Mouse (Mus musculus) 416B (cell line): ENCODE data around the gene 2010111I01Rik.

Experiments
- DNase-seq: peaks from one replicate; pipeline ENCODE4 v3.0.0; 2011; ENCODE audit warnings: low read depth

2010111I01Rik gene

DNA sequence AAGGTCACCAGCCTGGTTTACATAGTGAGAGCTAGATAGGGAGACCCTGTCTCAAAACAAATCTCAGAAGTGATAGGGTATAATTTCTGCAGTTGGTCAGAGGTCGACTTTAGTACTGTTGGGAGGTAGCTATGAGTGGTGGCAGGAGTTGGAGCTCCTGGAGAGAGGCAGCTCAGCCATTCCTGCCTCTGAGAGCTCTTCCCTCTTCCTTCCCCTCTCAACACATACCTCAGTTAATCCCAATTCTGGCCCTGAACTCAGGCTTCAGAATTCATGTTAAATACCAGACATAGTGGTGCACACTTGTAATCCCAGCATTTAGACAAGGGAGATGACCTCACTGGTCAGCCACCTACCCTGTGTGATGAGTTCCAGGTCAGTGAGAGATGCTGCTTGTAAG, 65.3 kb downstream of the 2010111I01Rik start:
- DNase-seq: no peak

DNA sequence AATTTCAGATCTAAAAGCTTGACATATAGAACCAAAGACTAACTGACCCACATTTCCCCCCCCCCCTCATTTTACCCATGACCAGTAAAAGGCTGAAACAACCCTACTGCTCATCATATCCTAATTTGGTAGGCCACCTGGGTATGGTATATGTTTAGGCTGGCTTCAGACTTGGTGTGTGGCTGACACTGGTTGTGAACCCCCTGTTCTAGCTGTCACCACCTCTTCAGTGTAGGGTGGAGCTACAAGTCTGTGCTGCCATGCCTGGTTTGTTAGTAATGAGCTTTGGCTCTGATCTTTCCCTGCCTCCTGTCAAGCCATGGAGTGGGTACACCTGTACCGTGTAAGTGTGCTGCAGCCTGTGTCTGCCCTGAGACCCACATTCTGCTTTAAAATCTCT, 66.6 kb downstream of the 2010111I01Rik start:
- DNase-seq: no peak

DNA sequence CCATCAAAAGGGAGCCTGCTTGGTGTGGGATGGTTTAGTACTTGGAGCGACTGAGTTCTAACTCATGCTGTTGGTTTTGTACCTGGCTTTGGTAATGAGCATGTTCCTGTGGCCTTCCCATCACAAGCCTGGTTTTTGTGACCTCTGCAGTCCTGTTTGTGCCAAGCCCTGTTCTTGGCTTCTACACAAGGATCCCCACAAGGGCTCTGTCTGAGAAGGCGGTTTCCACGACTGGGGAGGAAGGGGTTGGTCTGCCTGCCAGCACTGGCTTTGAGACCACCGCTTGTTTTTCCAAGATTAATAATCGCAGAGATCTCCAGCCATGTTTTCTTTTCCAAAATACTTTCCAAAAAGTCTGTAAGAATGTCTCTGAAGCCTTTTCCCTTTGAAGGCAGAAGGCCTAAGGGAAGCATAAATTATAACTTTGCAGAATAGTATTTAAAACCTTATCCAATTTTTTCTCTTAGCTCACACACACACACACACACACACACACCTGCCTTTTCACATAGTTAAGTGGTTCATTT, 67.7 kb downstream of the 2010111I01Rik start:
- DNase-seq: no peak

DNA sequence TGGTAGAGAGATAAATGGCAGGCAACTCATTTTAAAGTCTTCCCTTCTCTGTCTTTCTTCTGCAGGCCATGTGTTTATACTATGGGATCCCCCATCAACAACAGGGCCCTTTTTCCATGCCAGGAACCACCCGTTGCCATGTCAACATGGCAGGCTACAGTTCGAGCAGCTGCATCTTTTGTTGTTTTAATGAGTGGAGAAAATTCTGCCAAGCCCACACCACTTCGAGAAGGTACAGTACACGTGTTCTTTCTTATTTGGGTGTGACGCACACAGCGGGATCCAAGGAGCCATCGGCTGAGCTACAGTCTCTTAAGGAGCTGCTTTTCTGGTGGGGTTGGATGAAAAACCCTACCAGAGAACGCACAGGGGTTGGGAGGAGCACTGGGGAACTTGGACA, 68.3 kb downstream of the 2010111I01Rik start:
- DNase-seq: no peak

DNA sequence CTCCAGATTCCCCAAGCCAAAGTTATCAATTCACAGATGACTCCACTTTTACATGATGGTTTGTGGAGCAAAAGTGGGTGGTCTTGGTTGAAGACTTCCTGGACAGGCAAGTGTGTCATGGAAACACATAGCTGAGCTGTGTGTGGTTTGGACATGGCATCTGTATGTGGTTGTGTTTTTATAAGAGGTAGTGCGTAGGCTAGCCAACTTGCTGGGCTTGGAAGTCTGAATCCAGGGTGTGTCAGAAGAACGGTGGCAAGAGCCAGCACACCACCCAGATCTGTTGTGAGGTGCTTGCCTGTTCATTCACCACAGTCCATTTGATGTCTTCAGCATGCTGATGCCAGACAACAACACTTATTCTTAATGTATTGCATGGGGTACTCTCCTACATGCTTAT, 68.7 kb downstream of the 2010111I01Rik start:
- no peak for DNase-seq

DNA sequence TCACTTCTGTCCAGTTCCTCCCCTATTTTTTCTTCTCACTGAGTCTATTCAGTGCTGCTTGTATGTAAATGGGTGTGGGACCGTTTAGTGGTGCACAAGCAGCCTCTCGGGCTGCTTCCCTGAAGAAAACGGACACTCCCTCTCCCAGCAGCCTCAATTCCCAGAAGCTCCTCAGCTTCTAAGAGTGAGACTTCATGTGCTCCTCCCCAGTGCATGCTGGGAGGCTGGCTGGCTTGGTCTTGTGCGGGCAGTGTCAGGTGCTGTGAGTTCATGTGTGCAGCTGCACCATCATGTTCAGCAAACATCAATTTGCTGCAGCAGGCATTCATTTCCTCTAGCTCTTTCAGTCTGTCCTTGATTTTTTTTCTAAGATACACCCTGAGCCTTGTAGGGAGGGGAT, 70.0 kb downstream of the 2010111I01Rik start:
- no peak for DNase-seq

DNA sequence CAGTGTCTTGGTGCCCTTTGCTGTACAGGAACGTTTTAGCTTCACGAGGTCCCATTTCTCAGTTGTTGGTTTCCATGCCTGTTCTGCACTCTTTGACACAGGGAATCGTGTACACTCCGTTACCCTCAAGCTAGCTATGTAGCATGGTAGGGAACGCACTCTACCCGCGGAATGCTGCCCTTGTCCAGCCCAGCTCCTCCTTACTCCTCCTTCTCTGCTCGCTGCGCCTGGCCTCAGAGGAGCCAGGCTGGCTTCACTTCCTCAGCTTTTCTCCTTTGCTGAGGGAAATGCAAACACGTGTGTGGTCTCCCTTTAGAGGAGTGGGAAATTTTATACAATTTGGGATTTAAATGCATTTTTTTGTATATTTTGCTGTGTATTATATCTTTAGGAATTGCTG, 73.2 kb downstream of the 2010111I01Rik start:
- no peak for DNase-seq

DNA sequence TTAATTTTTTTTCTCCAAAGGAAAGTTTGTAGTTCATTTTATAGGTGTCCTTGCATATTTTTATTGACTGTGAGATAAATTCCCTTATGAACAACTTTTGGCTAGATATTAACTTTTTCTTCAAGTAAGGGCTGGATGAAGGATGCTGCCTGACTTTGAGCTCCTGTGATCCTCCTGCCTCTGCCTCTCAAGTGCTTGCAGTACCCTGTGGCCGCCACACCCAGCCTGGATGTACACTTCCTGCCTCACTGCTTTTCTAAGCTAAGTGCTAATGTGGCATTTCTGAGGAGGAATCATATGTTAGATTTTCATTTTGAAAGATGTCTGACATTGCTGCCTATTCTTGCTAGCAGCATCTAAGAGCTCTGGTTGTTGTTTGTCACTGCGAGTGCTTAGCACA, 73.7 kb downstream of the 2010111I01Rik start:
- peak; percentile 15 for DNase-seq

DNA sequence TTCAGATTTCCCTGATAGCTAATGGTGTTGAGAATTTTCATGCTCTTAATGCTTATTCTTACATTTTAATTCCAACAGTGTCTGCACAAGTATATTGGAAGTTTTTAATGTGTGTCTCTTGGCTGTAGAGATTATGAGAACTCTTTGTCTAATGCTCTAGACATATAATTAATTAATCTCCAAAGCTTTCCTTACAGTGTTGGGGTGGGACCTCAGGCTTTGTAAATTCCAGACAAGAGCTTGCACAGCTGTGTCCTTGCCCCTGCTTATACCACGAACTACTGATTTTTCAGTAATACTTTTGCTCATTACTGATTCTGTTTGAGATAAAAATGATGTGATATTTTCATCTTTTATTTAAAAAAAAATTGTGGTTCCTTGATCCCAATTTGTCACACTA, 74.2 kb downstream of the 2010111I01Rik start:
- no peak for DNase-seq

DNA sequence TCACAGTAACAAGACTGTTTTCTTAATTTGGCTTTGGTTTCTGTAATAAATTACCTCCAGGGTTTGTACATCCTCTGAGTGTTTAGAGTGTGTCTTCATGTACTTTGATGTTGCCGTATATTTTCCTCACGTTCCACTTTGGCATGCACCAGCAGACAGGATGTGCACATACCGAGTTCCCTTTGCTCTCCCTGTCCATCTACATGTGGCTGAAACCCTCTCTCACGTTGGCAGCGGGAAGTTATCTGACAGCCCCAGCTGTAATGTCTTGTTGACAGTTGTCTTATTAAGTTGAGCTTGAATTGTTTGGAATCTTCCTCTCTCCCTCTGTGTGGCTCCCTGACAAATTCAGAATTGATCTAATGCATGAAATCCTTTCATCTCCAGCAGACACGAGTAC, 74.6 kb downstream of the 2010111I01Rik start:
- DNase-seq: peak; percentile 17

DNA sequence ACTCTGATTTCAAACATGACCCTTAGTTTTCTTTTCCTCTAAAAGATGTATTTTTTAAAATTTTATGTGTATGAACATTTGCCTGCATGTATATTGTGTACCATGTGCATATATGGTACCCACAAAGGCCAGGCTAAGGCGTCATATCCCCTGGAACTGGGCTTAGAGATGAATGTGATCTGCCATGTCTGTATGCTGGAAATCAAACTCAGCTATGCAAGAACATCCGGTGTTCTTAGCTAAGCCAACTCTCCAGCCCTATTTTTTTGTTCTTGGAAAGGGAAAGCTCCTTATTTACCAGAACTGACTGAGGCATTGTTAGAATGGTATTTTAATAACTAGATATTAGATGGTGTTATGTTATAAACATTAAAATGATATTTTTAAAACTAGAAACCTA, 75.2 kb downstream of the 2010111I01Rik start:
- no peak for DNase-seq

DNA sequence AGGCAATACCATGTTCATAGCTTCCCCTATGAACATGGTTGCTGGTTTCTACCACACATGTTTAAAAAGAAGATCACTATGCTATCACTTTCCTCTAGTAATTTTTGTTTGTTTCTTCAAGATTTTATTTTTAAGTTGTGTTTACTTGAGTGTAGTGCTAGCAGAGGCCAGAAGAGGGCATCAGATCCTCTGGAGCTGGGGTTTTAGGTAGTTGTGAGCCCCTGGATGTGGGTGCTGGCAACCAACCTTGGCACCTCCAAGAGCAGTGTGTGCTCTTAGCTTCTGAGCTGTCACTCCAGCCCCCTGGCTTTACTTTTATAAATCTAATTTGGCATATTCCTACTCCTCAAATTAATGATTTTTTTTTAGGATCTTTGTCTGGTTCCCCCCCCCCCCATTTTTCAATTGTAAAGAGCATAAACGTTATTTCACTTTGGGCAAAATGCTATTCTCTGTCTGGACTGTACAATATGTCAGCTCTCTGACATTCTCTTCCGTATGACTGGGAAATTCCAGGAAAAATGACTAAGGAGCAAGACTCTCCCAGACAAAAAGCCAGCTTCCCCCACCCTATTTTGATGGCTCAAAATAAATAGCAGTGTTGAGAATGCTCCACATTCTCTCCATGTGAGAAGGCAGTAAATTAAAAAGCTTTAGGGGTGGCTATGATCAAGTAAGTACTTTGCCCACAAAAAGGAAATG, 81.0 kb downstream of the 2010111I01Rik start:
- DNase-seq: peak; percentile 13

DNA sequence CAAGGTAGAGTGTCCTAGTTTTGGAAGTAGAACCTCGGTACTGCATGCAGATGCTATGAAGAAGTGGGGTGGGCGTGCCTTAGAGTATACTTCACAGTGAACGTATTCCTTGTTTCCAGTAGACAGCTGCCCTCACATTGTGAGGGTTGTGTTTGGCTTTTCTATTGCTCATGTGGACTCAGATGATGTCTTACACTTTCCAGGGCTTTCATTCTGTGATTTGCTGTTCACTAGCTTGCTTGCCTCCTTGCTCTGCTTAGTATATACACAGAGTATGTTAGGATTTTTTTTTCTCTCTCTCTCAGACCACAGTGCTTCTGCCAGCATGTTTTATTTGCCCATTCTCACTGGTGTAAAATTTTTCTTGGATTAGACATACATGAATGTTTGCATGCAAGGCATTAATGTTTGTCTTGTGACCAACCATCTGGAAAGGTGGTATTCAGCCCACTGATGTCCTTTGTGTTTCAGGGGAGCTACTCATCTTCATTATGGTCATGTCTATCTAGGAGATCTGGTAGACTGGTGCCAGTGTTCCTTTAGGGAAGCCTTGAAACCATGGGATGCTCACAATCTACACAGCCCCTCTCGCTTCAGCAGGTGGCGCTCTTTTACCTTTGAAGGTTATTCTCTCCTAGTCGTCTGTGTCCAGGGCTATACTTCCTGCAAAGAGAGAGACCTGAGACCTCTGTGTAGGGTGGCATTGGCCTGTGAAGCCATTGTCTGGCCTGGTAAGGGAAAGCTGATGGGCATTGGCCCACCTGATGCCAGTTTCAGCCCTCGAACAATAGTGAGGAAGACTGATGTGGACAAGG, 81.7 kb downstream of the 2010111I01Rik start:
- peak; percentile 71 for DNase-seq

DNA sequence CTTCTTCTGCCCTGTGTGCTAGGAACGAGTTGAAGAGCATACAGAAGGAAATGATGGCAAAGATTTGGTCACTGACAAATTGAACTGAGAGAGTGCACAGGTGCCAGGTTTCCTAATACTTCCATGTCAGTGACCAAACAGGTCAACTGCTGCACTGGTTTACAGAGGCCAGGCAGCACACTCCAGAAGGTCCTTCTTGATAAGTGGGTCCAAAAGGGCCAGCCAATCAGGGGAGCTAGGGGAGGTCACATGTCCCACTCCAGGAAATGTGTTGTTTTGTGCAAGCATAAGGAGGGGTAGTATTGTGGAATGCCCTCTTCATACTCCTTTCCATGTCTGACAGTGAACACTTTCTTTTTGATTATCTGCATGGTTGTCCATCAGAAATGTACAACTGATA, 99.0 kb downstream of the 2010111I01Rik start:
- peak; percentile 22 for DNase-seq

DNA sequence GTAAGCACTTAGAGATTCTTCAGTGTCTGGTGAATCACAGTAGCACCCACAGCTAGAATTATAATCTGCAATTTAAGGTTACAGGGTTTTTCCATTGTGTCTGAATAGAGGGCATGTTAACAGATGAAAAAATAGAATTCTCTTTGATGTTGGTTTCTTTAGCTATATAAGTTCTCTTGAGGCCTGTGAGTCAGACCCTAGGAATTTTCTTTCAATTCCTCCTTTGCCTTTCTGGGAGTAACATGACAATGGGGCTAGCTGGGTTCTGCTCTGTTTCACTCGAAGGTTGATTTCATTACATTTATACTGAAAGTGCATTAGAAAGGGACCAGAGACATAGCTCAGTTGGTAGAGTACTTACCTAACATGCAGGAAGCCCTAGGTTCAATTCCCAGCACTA, 101.9 kb downstream of the 2010111I01Rik start:
- no peak for DNase-seq

DNA sequence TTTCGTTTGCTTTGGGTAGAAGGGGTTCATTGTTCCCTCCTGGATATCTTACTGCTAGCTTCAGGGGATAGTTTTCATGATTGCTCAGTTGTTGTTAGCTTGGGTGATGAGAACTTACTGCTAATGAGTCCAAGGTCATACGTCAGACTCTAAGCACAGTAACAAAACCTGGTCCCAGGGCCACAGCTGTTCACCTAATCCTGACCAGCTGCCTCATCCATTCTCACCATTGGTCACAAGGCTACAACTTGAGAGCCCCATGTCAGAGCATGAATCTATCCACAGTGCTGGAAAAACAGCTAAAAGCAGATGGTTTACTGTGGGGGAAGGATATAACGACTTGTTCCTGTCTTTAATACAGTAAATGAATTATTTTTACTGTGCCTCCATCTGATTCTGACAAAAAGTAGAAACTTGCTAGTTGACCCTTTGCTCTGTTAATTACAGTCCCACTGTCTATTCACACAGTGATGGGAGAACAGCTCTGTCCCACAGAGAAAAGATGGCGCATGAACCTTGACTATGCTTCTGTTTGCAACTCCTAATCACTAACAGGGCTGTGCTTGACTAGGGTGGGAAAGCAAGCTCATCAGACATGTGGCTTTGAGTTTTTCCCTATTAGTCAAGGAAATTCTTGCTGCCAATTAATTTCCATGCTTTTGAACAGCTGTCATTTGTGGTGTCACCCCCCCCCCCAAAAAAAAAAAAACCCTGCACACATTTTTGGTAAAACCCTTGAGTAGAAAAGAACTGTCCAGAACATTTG, 103.9 kb downstream of the 2010111I01Rik start:
- DNase-seq: no peak

DNA sequence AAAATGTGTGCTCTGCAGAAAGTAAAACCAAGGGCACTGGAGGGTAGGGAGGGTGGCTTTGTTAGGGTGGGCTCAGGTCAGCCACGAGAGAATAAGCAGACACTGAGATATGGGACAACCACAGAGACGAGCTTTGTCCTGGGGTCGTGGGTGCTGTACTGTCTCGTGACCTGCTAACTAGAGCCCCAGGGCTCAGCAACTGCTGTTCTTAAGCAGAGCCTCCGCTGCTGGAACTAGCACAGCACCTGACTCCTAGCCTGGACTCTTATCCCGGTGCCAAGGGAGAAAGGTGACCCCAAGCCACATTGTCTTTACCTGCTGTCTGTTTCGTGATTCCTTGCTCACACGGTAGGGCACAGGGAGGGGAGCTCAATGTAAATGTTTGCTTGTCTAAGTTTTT, 107.2 kb downstream of the 2010111I01Rik start:
- no peak for DNase-seq

DNA sequence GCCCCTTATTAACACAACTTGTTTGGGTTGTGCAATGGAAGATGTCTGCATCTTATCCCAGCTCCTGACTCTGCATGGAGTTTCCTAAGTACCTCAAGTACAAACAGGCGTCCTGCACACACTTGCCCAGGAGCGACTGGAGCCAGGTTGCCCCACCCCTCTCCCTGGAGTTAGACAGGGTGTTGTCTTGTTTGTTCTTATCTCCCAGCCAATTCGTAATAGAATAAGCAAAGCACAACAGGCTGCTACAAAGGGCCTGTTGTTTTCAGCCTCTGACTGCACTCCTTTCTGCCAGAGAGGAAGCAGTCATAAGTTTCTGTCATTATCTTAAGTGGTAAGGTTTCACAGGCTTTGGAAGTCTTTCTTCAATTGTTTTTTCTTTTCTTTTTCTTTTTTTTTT, 107.7 kb downstream of the 2010111I01Rik start:
- DNase-seq: no peak

DNA sequence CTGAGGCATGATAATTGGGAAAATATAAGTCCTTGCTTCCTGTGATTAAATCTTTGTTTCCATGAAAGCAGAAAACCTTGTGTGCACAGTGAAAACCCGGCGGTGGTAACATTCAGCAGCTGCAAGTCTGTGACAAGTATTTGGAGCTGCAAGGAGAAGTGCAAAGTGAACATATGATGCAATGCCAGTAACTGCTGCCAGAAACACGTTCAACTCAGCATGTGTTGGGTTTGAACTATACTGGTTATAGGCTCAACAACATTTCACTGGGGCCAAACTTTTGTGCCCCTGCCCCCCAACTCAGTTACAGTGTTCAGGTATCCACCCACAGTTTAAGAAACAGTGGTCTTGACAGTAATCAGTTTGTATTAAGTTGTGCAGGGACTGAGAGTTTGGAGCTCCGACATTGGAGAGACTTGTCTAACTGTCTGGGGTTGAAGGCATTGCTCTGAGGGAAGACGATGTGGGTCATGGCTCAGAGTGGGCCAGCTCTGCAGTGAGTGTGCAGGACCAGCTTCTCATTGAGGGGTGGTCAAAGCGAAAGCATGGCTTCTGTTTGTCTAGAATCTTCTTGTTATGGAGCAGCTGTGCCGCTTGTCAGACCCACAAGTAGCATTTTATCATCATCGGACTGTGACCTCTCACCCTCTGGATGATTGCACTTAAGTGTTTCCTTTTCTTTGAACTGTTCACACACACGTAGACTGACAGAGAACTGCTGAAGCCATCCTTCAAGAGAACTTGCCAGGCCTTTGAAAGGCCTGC, 109.4 kb downstream of the 2010111I01Rik start:
- peak; percentile 70 for DNase-seq

DNA sequence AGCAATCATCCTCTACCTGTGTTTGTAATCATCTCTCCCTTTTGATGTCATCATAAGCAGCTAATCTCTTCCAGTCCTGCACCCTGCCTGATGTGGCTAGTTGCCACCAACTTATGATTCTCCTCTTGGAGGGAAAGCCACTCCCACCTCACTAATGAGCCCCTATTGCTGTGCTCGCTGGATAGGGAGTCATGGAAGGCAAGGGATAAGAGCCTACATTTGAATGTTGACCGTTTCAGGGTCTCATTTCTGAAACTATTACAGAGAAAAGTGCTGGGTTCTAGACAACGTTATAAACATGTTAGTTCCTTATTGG, 109.9 kb downstream of the 2010111I01Rik start:
- DNase-seq: no peak

DNA sequence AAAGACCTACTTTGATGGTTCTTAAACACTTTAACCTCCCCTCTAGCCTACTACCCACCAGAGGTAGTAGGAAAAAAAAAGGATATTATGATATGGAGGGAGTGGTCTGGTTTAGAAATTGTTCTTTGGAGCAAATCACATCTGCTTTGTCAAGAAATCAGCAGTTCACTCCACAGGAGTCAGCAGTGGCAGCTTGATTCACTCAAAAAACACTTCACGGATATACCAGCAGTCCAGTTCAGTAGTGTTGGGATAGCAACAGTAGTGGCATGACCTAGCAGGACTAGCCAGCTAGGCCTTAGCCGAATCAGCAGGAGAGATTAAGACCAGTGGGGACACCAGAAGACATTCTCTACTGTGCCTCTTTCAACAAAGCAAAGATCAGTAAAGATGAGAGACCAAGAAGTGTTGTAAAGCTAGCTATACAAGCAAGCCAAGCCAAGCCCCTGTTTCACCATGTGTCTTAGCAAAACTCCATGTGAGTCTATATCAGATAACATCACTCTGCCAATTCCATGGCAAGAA, 110.7 kb downstream of the 2010111I01Rik start:
- DNase-seq: no peak

DNA sequence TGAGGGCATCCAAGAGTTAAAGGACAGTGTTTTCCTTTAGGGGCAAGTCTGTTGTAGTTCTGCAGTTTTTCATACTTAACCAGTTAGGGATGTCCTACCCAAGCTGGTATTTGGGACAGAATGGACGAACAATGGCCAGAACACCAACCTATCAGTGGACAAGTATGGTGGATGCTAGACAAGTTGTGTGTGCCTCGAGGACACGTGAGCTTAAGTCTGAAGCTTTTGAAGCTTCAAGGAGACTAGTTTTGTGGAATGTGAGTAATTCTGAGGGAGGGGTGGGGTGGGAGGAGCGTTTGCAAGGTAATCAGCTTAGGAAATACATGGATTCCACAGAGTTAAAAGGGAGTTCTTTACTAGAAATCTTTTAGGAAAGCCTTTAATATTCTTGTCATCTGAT, 115.5 kb downstream of the 2010111I01Rik start:
- no peak for DNase-seq
